Mouse (Mus musculus) erythroblast, embryonic 14.5 days (primary cell): ENCODE data around the gene Rbfox1. TPM values are rescaled to one million over a fixed set of nuclear protein-coding genes. Genes with fewer than 3 reads are reported as not detected.

Source experiments
- H3K27me3 ChIP-seq: 2 replicates; pipeline ENCODE4 v1.6.1; 2012; ENCODE audit warnings: inconsistent platforms; ENCODE audit not compliant: control insufficient read depth
- H3K36me3 ChIP-seq: 2 replicates; pipeline ENCODE4 v1.6.1; 2012; ENCODE audit warnings: mild to moderate bottlenecking, inconsistent platforms; ENCODE audit not compliant: control insufficient read depth
- H3K4me1 ChIP-seq: 2 replicates; pipeline ENCODE4 v1.6.1; 2012; ENCODE audit warnings: inconsistent platforms; ENCODE audit not compliant: control insufficient read depth
- H3K4me3 ChIP-seq: replicated peaks from 2 replicates; pipeline ENCODE3; 2012; ENCODE audit warnings: moderate library complexity, mild to moderate bottlenecking, inconsistent platforms
- H3K9me3 ChIP-seq: 2 replicates; pipeline ENCODE4 v1.6.1; 2012; ENCODE audit warnings: low read length, inconsistent platforms, mixed read lengths; ENCODE audit not compliant: control insufficient read depth
- GATA1 ChIP-seq: IDR thresholded peaks from 2 replicates; pipeline ENCODE4 v1.6.1; 2012; ENCODE audit warnings: low read length, inconsistent platforms, mixed read lengths
- TAL1 ChIP-seq: IDR thresholded peaks from 3 replicates; pipeline ENCODE4 v1.6.1; 2012; ENCODE audit warnings: low read length, inconsistent platforms, mixed read lengths
- polyA plus RNA-seq: library from polyadenylated mRNA; stranded (reverse); fragments of >175 nt; gene quantifications from 2 replicates; pipeline ENCODE4 v1.2.3, GENCODE M21; 2012

Rbfox1 gene
- polyA plus RNA-seq, 1 experiment, result not detected

- H3K4me1 ChIP-seq, result no peaks in the 10 kb centered on the region
- no peak overlapping the region for H3K4me3 ChIP-seq
- no peaks in the 10 kb centered on the region; the same call in 1 of the 2 replicates for H3K9me3 ChIP-seq
- H3K36me3 ChIP-seq, result no peaks in the 10 kb centered on the region
- H3K27me3 ChIP-seq, result no peaks in the 10 kb centered on the region
- no peak for TF ChIP-seq TAL1
- TF ChIP-seq GATA1, result no peak
These were observed 1255.8 kb downstream of the Rbfox1 start for GRCm38 (mm10) chr16:7140909-7141308.

- H3K27me3 ChIP-seq, result no peaks in the 10 kb centered on the region
- no peaks in the 10 kb centered on the region for H3K4me1 ChIP-seq
- TF ChIP-seq TAL1 (no peak), GATA1 (no peak)
These were observed 1260.3 kb downstream of the Rbfox1 start for GRCm38 (mm10) chr16:7145505-7145904.

GRCm38 (mm10) chr16:7146454-7146853 is 1261.3 kb downstream of the Rbfox1 start:
- H3K27me3 ChIP-seq, result no peaks in the 10 kb centered on the region
- no peak for TF ChIP-seq TAL1
- TF ChIP-seq GATA1, result no peak
- H3K9me3 ChIP-seq, result no peaks in the 10 kb centered on the region
- no peaks in the 10 kb centered on the region for H3K4me1 ChIP-seq
- no peak overlapping the region for H3K4me3 ChIP-seq
- no peaks in the 10 kb centered on the region for H3K36me3 ChIP-seq

More at GRCm38 (mm10) chr16:7145505-7145904, 1260.3 kb downstream of the Rbfox1 start:
- no peak overlapping the region for H3K4me3 ChIP-seq
- H3K9me3 ChIP-seq, result no peaks in the 10 kb centered on the region
- H3K36me3 ChIP-seq, result no peaks in the 10 kb centered on the region

DNA sequence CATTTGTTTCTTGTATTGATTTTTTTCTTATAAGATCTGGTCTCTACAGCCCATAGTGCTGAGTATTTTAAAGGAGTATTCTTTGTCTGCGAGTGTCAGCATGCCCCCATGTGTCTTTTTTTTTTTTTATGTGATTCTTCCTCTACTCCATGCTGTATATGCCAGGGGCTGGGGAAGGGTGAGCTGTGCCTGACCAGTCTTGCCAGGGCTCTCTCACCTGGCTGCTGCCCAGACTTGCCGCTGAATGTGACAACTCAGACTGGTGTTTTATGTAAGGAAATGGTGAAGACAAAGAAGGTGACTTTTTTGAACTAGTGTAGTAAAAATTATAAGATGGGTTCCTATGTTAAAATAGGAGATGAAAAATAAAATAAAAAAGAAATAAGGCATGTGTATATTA is 1262.7 kb downstream of the Rbfox1 start:
- H3K36me3 ChIP-seq, result no peaks in the 10 kb centered on the region
- H3K4me1 ChIP-seq, result no peaks in the 10 kb centered on the region
- no peak overlapping the region for H3K4me3 ChIP-seq
- no peaks in the 10 kb centered on the region for H3K9me3 ChIP-seq
- no peak for TF ChIP-seq TAL1
- no peak for TF ChIP-seq GATA1
- H3K27me3 ChIP-seq, result no peaks in the 10 kb centered on the region

DNA sequence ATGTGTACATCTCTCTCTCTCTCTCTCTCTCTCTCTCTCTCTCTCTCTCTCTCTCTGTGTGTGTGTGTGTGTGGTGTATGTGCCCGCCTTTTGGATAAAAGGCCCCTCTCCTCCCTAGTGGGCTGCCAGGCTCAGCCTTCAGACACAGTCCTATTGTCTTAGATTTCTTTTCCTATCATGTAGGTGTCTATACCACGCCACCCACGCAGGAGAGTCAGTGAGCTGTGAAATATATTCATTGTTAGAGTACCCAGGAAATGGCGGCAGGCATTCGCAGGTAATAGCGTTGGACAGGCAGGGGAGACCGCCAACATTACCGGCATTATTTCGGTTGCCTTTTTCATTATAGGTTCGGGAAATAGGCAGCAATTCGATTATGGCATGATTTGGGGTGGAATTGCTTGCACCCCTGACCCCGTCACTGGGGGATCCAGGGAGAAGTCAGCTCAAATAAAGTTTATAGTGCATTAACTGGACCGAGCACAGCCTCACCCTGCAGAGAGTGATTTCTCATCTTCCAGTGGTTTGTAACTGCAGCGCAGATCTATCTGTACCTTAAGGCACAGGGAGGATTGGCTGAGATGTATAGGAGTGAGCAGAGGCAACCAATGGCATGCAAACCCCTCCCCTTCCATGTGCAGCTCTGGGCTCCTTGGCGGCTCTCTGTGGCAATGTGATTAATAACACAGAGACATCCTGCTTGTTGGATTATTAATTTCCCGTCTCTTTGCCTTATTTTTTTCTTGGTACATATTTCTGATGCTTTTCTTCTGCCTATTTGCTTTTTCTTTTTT is 1264.1 kb downstream of the Rbfox1 start:
- H3K4me3 ChIP-seq, result no peak overlapping the region
- H3K27me3 ChIP-seq, result no peaks in the 10 kb centered on the region
- no peaks in the 10 kb centered on the region for H3K9me3 ChIP-seq
- no peaks in the 10 kb centered on the region for H3K4me1 ChIP-seq
- H3K36me3 ChIP-seq, result no peaks in the 10 kb centered on the region
- TF ChIP-seq GATA1 (no peak), TAL1 (no peak)

DNA sequence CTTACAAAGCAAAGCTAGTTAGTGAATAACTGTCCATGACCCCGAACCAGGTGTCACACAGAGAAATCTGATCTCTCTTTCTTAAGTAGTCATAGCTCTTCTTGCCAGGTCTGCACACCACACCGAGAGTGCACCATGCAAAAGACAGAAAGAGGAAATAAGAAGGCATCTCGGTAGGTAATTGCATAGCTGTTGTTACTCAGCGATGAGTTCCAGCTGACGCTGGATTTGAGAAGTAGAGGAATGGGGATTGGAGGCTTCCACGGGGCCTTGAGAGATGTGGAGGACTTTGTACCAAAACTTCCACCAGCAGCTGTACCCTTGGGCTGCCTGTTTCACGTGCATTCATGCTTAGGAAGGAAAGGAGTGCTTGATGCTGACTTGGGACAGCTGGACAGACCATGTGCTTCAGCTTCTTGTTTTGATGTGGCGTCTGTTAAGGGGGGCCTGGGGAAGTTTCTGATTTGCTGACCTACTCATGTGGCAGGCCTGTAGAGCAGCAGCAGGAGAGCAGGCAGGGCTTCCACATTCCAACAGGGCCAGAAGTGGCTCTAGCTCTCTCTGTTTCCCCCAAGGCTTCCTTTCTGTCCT is 1265.1 kb downstream of the Rbfox1 start:
- H3K9me3 ChIP-seq, result no peaks in the 10 kb centered on the region
- TF ChIP-seq GATA1 (no peak), TAL1 (no peak)
- H3K27me3 ChIP-seq, result no peaks in the 10 kb centered on the region
- H3K4me3 ChIP-seq, result no peak overlapping the region
- no peaks in the 10 kb centered on the region for H3K36me3 ChIP-seq
- H3K4me1 ChIP-seq, result no peaks in the 10 kb centered on the region

- no peak for TF ChIP-seq TAL1
- TF ChIP-seq GATA1, result no peak
- H3K27me3 ChIP-seq, result no peaks in the 10 kb centered on the region
- no peaks in the 10 kb centered on the region for H3K9me3 ChIP-seq
- no peaks in the 10 kb centered on the region for H3K36me3 ChIP-seq
- no peaks in the 10 kb centered on the region for H3K4me1 ChIP-seq
- no peak overlapping the region for H3K4me3 ChIP-seq
These were observed 1267.2 kb downstream of the Rbfox1 start for GRCm38 (mm10) chr16:7152401-7152800.

DNA sequence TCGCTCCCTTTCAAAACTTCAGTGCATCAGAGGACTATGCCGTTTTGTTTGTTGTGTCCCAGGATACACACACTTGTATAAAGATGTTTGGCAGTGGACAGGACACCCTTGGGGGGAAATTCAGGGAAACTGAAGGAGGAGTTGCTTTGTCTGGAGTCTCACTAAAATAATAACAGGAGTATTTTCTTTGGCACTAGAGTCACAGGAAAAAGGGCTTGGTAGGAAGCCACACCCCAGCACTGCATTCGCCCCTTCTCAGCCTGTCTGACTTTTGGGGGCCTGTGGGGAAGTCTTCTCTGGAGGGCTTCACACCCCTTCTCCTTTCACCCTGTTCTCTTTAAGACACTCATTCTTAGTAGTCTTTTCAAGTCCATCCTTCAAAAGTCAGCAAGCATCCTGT is 1269.5 kb downstream of the Rbfox1 start:
- no peak for TF ChIP-seq GATA1
- no peak for TF ChIP-seq TAL1
- Histone ChIP-seq H3K4me1 (no peaks in the 10 kb centered on the region), H3K27me3 (no peaks in the 10 kb centered on the region), H3K36me3 (no peaks in the 10 kb centered on the region), H3K4me3 (no peak overlapping the region), H3K9me3 (no peaks in the 10 kb centered on the region)

DNA sequence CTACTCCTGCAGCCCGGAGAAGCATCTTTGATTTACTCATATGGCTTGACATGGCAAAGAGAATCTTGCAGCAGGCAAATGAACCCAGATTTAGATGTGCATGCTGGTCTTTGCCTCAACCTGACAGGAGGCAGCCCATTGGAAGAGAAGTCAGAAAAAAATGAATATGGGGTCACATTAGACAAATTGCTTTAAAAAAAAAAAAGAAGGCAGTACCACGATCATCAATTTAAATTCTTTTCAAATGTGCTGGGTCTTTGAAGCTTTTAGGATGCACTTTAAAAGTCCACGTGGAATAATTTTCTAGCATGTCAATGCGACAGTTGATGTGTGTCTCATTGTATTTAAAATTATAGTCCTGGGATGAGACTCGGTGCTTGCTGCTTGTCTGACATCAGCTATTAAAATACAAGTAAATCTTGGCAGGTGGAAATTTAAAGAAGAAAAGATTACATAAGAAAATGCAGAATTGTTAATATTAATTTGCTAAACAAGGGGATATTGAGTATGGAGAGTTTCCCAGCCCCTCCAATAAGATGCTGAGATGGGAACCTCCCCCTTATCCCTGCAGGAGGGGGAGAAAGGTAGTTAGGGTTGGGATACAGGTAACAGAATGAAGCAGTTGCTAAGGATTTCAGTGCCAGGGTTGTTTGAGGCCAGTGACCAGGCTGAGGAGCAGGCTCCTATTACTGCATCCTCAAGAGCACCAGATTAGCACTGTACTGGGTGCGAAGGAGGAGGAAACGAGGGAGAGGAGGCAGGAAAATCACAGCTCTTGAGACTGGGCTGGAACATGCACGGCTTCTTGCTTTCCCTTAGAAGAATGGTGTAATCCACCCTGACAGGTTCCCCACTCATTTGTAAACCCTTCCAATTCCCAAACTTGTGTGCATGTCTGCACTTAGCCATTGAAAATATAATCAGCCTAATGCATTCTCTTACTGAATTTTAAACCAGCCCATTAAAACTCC is 1274.0 kb downstream of the Rbfox1 start:
- Histone ChIP-seq H3K27me3 (no peaks in the 10 kb centered on the region), H3K4me1 (no peaks in the 10 kb centered on the region), H3K9me3 (no peaks in the 10 kb centered on the region), H3K4me3 (no peak overlapping the region), H3K36me3 (no peaks in the 10 kb centered on the region)
- no peak for TF ChIP-seq TAL1
- TF ChIP-seq GATA1, result no peak
